Mouse (Mus musculus) stomach, embryonic 15.5 days (tissue): ENCODE measurements around the gene Zfp719. TPM values are rescaled to one million over a fixed set of nuclear protein-coding genes. Genes with fewer than 3 reads are reported as not detected.

ENCODE experiments used
- ATAC-seq: fragments of 200-750 bp; cut with Nextera tagmentation; 2 replicates; pipeline ENCODE4 v1.8.0; 2017; ENCODE audit warnings: low read depth, moderate number of reproducible peaks, moderate TSS enrichment; ENCODE audit not compliant: insufficient read depth, low FRiP score
- H3K27ac ChIP-seq: fragments of 300-500 bp; sonication (generic); 2 replicates; pipeline ENCODE4 v1.5.1; 2015; ENCODE audit warnings: mild to moderate bottlenecking, inconsistent platforms
- H3K27me3 ChIP-seq: fragments of 300-500 bp; sonication (generic); replicated peaks from 2 replicates; pipeline ENCODE4 v1.6.1; 2015; ENCODE audit warnings: inconsistent platforms
- H3K36me3 ChIP-seq: fragments of 300-500 bp; sonication (generic); 2 replicates; pipeline ENCODE4 v1.6.1; 2015; ENCODE audit warnings: inconsistent platforms
- H3K4me1 ChIP-seq: fragments of 300-500 bp; sonication (generic); 2 replicates; pipeline ENCODE4 v1.6.1; 2015; ENCODE audit warnings: inconsistent platforms
- H3K4me2 ChIP-seq: fragments of 300-500 bp; sonication (generic); 2 replicates; pipeline ENCODE4 v1.6.1; 2015; ENCODE audit warnings: mild to moderate bottlenecking, inconsistent platforms
- H3K4me3 ChIP-seq: fragments of 300-500 bp; sonication (generic); replicated peaks from 2 replicates; pipeline ENCODE4 v1.5.1; 2015; ENCODE audit warnings: inconsistent platforms
- H3K9ac ChIP-seq: fragments of 300-500 bp; sonication (generic); 2 replicates; pipeline ENCODE4 v1.6.1; 2015; ENCODE audit warnings: inconsistent platforms
- H3K9me3 ChIP-seq: fragments of 300-500 bp; sonication (generic); 2 replicates; pipeline ENCODE4 v1.6.1; 2016; ENCODE audit warnings: inconsistent platforms
- WGBS: fragments of 180-500 bp; shearing (Covaris S2); methylation state at CpG from one replicate; pipeline ENCODE4 v1.1.7; 2015; 5-methylcytosine and 5-hydroxymethylcytosine counted together
- polyA plus RNA-seq: library from polyadenylated mRNA; unstranded; fragments of >200 nt; fragmentation: Nextera tagmentation; extraction: Ambion mirVana; gene quantifications from 2 replicates; pipeline ENCODE4 v1.2.1, GENCODE M21; 2015

The Zfp719 gene
- polyA plus RNA-seq: 10.3 and 11.3 TPM in 2 replicates

- H3K4me2 ChIP-seq: peak within 1 kb of the TSS; percentile 64
- WGBS: under 1% methylated on average over 37 of the region's 37 CpGs
- no peaks in the 10 kb centered on the region for H3K9me3 ChIP-seq
Measured at GRCm38 (mm10) chr7:43579440-43580171, at the start of gene Zfp719. Gene Zfp719, plus strand, starts transcription at chr7:43579610.

GRCm38 (mm10) chr7:43530216-43530785 lies 49.1 kb upstream of the Zfp719 start:
- Histone ChIP-seq H3K36me3 (no peaks in the 10 kb centered on the region), H3K27me3 (no peaks in the 10 kb centered on the region), H3K9me3 (no peaks in the 10 kb centered on the region), H3K27ac (no peak overlapping the region), H3K9ac (no peak overlapping the region), H3K4me1 (no peaks in the 10 kb centered on the region), H3K4me2 (no peak overlapping the region), H3K4me3 (no peak overlapping the region)
- no peak for ATAC-seq
- 58% methylated on average over 8 of the region's 8 CpGs for WGBS

More at GRCm38 (mm10) chr7:43579440-43580171, at the start of gene Zfp719:
- Histone ChIP-seq H3K36me3 (peaks cover 10% of the 10 kb centered on the region), H3K27ac (peak within 1 kb of the TSS; percentile 87), H3K4me3 (peak within 1 kb of the TSS; percentile 72), H3K27me3 (no peaks in the 10 kb centered on the region), H3K4me1 (peaks cover 11% of the 10 kb centered on the region), H3K9ac (peak within 1 kb of the TSS; percentile 39)
- ATAC-seq: peak; percentile 97

- no peak overlapping the region for H3K27ac ChIP-seq
- ATAC-seq: no peak
- H3K36me3 ChIP-seq: no peaks in the 10 kb centered on the region
- H3K27me3 ChIP-seq: no peaks in the 10 kb centered on the region
- no peaks in the 10 kb centered on the region for H3K9me3 ChIP-seq
- H3K4me1 ChIP-seq: no peaks in the 10 kb centered on the region
- 77% methylated on average over 9 of the region's 9 CpGs for WGBS
- H3K4me3 ChIP-seq: no peak overlapping the region
- no peak overlapping the region for H3K9ac ChIP-seq
- H3K4me2 ChIP-seq: no peak overlapping the region
Measured at GRCm38 (mm10) chr7:43532936-43533505, 46.4 kb upstream of the Zfp719 start.

GRCm38 (mm10) chr7:43538524-43538923 lies 40.9 kb upstream of the Zfp719 start:
- H3K36me3 ChIP-seq: no peaks in the 10 kb centered on the region
- no peak overlapping the region for H3K9ac ChIP-seq
- no peaks in the 10 kb centered on the region for H3K4me1 ChIP-seq
- H3K4me3 ChIP-seq: no peak overlapping the region
- no peak overlapping the region for H3K4me2 ChIP-seq
- no peak for ATAC-seq
- WGBS: 68% methylated on average over 4 of the region's 4 CpGs
- no peaks in the 10 kb centered on the region for H3K27me3 ChIP-seq
- H3K9me3 ChIP-seq: no peaks in the 10 kb centered on the region
- no peak overlapping the region for H3K27ac ChIP-seq

- Histone ChIP-seq H3K9ac (no peak within 1 kb of the TSS), H3K36me3 (no peaks in the 10 kb centered on the region), H3K4me1 (no peaks in the 10 kb centered on the region), H3K27me3 (no peaks in the 10 kb centered on the region), H3K9me3 (no peaks in the 10 kb centered on the region), H3K4me3 (no peak within 1 kb of the TSS), H3K4me2 (no peak within 1 kb of the TSS), H3K27ac (no peak within 1 kb of the TSS)
- WGBS: 72% methylated on average over 7 of the region's 7 CpGs
- ATAC-seq: no peak
Measured at GRCm38 (mm10) chr7:43544225-43544977, 35.0 kb upstream of the Zfp719 start, which contains the start of gene Cd33. Gene Cd33, minus strand, starts transcription at chr7:43544428.

- Histone ChIP-seq H3K4me3 (no peak overlapping the region), H3K4me2 (no peak overlapping the region), H3K4me1 (no peaks in the 10 kb centered on the region), H3K27ac (no peak overlapping the region), H3K36me3 (no peaks in the 10 kb centered on the region), H3K9ac (no peak overlapping the region), H3K9me3 (no peaks in the 10 kb centered on the region), H3K27me3 (no peaks in the 10 kb centered on the region)
- no peak for ATAC-seq
- 56% methylated on average over 7 of the region's 7 CpGs for WGBS
Measured at GRCm38 (mm10) chr7:43545656-43546545, 33.5 kb upstream of the Zfp719 start.

- no peaks in the 10 kb centered on the region for H3K9me3 ChIP-seq
- H3K36me3 ChIP-seq: no peaks in the 10 kb centered on the region
- H3K9ac ChIP-seq: no peak overlapping the region
- no peak overlapping the region for H3K4me2 ChIP-seq
- WGBS: 34% methylated on average over 5 of the region's 5 CpGs
- no peak overlapping the region for H3K4me3 ChIP-seq
- no peaks in the 10 kb centered on the region for H3K4me1 ChIP-seq
- H3K27me3 ChIP-seq: no peaks in the 10 kb centered on the region
- ATAC-seq: no peak
- no peak overlapping the region for H3K27ac ChIP-seq
Measured at GRCm38 (mm10) chr7:43547666-43548065, 31.7 kb upstream of the Zfp719 start.

- H3K4me3 ChIP-seq: no peak overlapping the region
- no peaks in the 10 kb centered on the region for H3K4me1 ChIP-seq
- no peak for ATAC-seq
- H3K27ac ChIP-seq: no peak overlapping the region
- H3K36me3 ChIP-seq: no peaks in the 10 kb centered on the region
- no peaks in the 10 kb centered on the region for H3K9me3 ChIP-seq
- no peak overlapping the region for H3K4me2 ChIP-seq
- H3K9ac ChIP-seq: no peak overlapping the region
- WGBS: 73% methylated on average over 4 of the region's 4 CpGs
- H3K27me3 ChIP-seq: no peaks in the 10 kb centered on the region
Measured at GRCm38 (mm10) chr7:43548206-43548605, 31.2 kb upstream of the Zfp719 start.

GRCm38 (mm10) chr7:43553153-43553552 lies 26.3 kb upstream of the Zfp719 start:
- H3K9ac ChIP-seq: no peak overlapping the region
- no peak overlapping the region for H3K4me3 ChIP-seq
- no peak overlapping the region for H3K27ac ChIP-seq
- no peak overlapping the region for H3K4me2 ChIP-seq
- H3K36me3 ChIP-seq: no peaks in the 10 kb centered on the region
- no peaks in the 10 kb centered on the region for H3K27me3 ChIP-seq
- 67% methylated on average over 4 of the region's 4 CpGs for WGBS
- ATAC-seq: no peak
- no peaks in the 10 kb centered on the region for H3K9me3 ChIP-seq
- no peaks in the 10 kb centered on the region for H3K4me1 ChIP-seq

GRCm38 (mm10) chr7:43554550-43554949 lies 24.9 kb upstream of the Zfp719 start:
- H3K9me3 ChIP-seq: no peaks in the 10 kb centered on the region
- no peak overlapping the region for H3K4me2 ChIP-seq
- no peak; the same call in 1 of the 2 replicates for ATAC-seq
- no peaks in the 10 kb centered on the region for H3K4me1 ChIP-seq
- H3K27ac ChIP-seq: no peak overlapping the region
- 56% methylated on average over 3 of the region's 3 CpGs for WGBS
- H3K36me3 ChIP-seq: no peaks in the 10 kb centered on the region
- no peak overlapping the region for H3K4me3 ChIP-seq
- no peak overlapping the region for H3K9ac ChIP-seq
- H3K27me3 ChIP-seq: no peaks in the 10 kb centered on the region

GRCm38 (mm10) chr7:43555351-43555750 lies 24.1 kb upstream of the Zfp719 start:
- no peak for ATAC-seq
- 87% methylated on average over 5 of the region's 5 CpGs for WGBS

More at GRCm38 (mm10) chr7:43555351-43555750, 24.1 kb upstream of the Zfp719 start:
- no peaks in the 10 kb centered on the region for H3K27me3 ChIP-seq
- no peaks in the 10 kb centered on the region for H3K36me3 ChIP-seq
- no peak overlapping the region for H3K9ac ChIP-seq
- no peak overlapping the region for H3K4me2 ChIP-seq
- H3K4me1 ChIP-seq: no peaks in the 10 kb centered on the region
- H3K9me3 ChIP-seq: no peaks in the 10 kb centered on the region
- H3K27ac ChIP-seq: no peak overlapping the region
- no peak overlapping the region for H3K4me3 ChIP-seq
